Mouse (Mus musculus) forebrain, embryonic 12.5 days (tissue): ENCODE results near the gene Dxo. TPM values are rescaled to one million over a fixed set of nuclear protein-coding genes. Genes with fewer than 3 reads are reported as not detected.

Experiments
- ATAC-seq: fragments of 200-750 bp; cut with Nextera tagmentation; 2 replicates; pipeline ENCODE4 v1.8.0; 2017; ENCODE audit warnings: moderate TSS enrichment; ENCODE audit not compliant: low FRiP score
- H3K27ac ChIP-seq: fragments of 300-500 bp; sonication (generic); 2 replicates; pipeline ENCODE4 v1.5.1; 2016; ENCODE audit warnings: mild to moderate bottlenecking
- H3K27me3 ChIP-seq: fragments of 300-500 bp; sonication (generic); 2 replicates; pipeline ENCODE4 v1.6.1; 2016; ENCODE audit warnings: mild to moderate bottlenecking
- H3K36me3 ChIP-seq: fragments of 300-500 bp; sonication (generic); replicated peaks from 2 replicates; pipeline ENCODE4 v1.6.1; 2016; ENCODE audit warnings: mild to moderate bottlenecking
- H3K4me1 ChIP-seq: fragments of 300-500 bp; sonication (generic); 2 replicates; pipeline ENCODE4 v1.6.1; 2016
- H3K4me2 ChIP-seq: fragments of 300-500 bp; sonication (generic); 2 replicates; pipeline ENCODE4 v1.6.1; 2016; ENCODE audit warnings: mild to moderate bottlenecking, moderate library complexity
- H3K4me3 ChIP-seq: fragments of 300-500 bp; sonication (generic); replicated peaks from 2 replicates; pipeline ENCODE4 v1.5.1; 2016; ENCODE audit warnings: mild to moderate bottlenecking
- H3K9ac ChIP-seq: fragments of 300-500 bp; sonication (generic); 2 replicates; pipeline ENCODE4 v1.6.1; 2016; ENCODE audit warnings: mild to moderate bottlenecking
- H3K9me3 ChIP-seq: fragments of 300-500 bp; sonication (generic); 2 replicates; pipeline ENCODE4 v1.6.1; 2016
- WGBS: fragments of 180-500 bp; shearing (Covaris S2); methylation state at CpG from one replicate; pipeline ENCODE4 v1.1.7; 2016; 5-methylcytosine and 5-hydroxymethylcytosine counted together
- polyA plus RNA-seq: library from polyadenylated mRNA; unstranded; fragments of >200 nt; fragmentation: Nextera tagmentation; extraction: Ambion mirVana; gene quantifications from 2 replicates; pipeline ENCODE4 v1.2.1, GENCODE M21; 2016

Gene Dxo
- polyA plus RNA-seq, 1 experiment from 2014 or later: 77.6 TPM

- WGBS: 76% methylated on average over 8 of the region's 8 CpGs
- no peak within 1 kb of the TSS for H3K9ac ChIP-seq
- H3K4me2 ChIP-seq: no peak within 1 kb of the TSS
- H3K36me3 ChIP-seq: peaks cover 5% of the 10 kb centered on the region; the same call in 1 of the 2 replicates
- H3K9me3 ChIP-seq: no peaks in the 10 kb centered on the region
- no peak within 1 kb of the TSS for H3K4me3 ChIP-seq
- no peak within 1 kb of the TSS for H3K27ac ChIP-seq
- no peak for ATAC-seq
- peaks cover 3% of the 10 kb centered on the region; the same call in 1 of the 2 replicates for H3K4me1 ChIP-seq
- peaks cover 9% of the 10 kb centered on the region; the same call in 1 of the 2 replicates for H3K27me3 ChIP-seq
These were observed 25.7 kb downstream of the Dxo start, which contains the start of gene Cfb for GRCm38 (mm10) chr17:34862416-34863081. Gene Cfb (minus strand): TSS chr17:34862518.

GRCm38 (mm10) chr17:34865981-34866380, 29.2 kb downstream of the Dxo start:
- 71% methylated on average over 7 of the region's 7 CpGs for whole genome bisulfite sequencing
- H3K4me1 ChIP-seq: peaks cover 3% of the 10 kb centered on the region; the same call in 1 of the 2 replicates
- H3K27me3 ChIP-seq: peaks cover 9% of the 10 kb centered on the region; the same call in 1 of the 2 replicates
- no peak overlapping the region for H3K4me2 ChIP-seq
- no peak overlapping the region for H3K4me3 ChIP-seq
- no peak overlapping the region for H3K27ac ChIP-seq
- H3K36me3 ChIP-seq: no peaks in the 10 kb centered on the region
- no peak for ATAC-seq
- H3K9ac ChIP-seq: no peak overlapping the region
- no peaks in the 10 kb centered on the region for H3K9me3 ChIP-seq

GRCm38 (mm10) chr17:34874321-34874720, 37.5 kb downstream of the Dxo start:
- WGBS: 90% methylated on average over 6 of the region's 6 CpGs

GRCm38 (mm10) chr17:34879336-34879879, 42.6 kb downstream of the Dxo start, which contains the start of gene Zbtb12:
Gene Zbtb12 (plus strand): TSS chr17:34879483.
- ATAC-seq: no peak
- H3K4me3 ChIP-seq: no peak within 1 kb of the TSS
- H3K9ac ChIP-seq: no peak within 1 kb of the TSS
- no peak within 1 kb of the TSS for H3K4me2 ChIP-seq
- H3K36me3 ChIP-seq: no peaks in the 10 kb centered on the region
- 0 out of 2 replicates have a peak, but pooled peaks cover 6% of the 10 kb centered on the region for H3K4me1 ChIP-seq
- no peaks in the 10 kb centered on the region for H3K9me3 ChIP-seq
- 66% methylated on average over 11 of the region's 11 CpGs for WGBS
- H3K27ac ChIP-seq: no peak within 1 kb of the TSS
- H3K27me3 ChIP-seq: peaks cover 13% of the 10 kb centered on the region

More at GRCm38 (mm10) chr17:34874321-34874720, 37.5 kb downstream of the Dxo start:
- Histone ChIP-seq H3K9ac (no peak overlapping the region), H3K4me1 (no peaks in the 10 kb centered on the region), H3K27me3 (0 out of 2 replicates have a peak, but pooled peaks cover 3% of the 10 kb centered on the region), H3K36me3 (no peaks in the 10 kb centered on the region), H3K9me3 (no peaks in the 10 kb centered on the region), H3K4me2 (no peak overlapping the region), H3K27ac (no peak overlapping the region), H3K4me3 (no peak overlapping the region)
- no peak for ATAC-seq

GRCm38 (mm10) chr17:34881166-34881565, 44.3 kb downstream of the Dxo start:
- Histone ChIP-seq H3K27me3 (peaks cover 13% of the 10 kb centered on the region), H3K4me2 (no peak overlapping the region), H3K27ac (no peak overlapping the region), H3K36me3 (no peaks in the 10 kb centered on the region), H3K4me3 (no peak overlapping the region), H3K9ac (no peak overlapping the region), H3K4me1 (0 out of 2 replicates have a peak, but pooled peaks cover 6% of the 10 kb centered on the region), H3K9me3 (no peaks in the 10 kb centered on the region)
- ATAC-seq: no peak

GRCm38 (mm10) chr17:34881683-34882310, 45.0 kb downstream of the Dxo start, which contains the start of gene Gm20547:
Gene Gm20547 (minus strand): TSS chr17:34882042.
- H3K27me3 ChIP-seq: peaks cover 13% of the 10 kb centered on the region
- no peak within 1 kb of the TSS for H3K9ac ChIP-seq
- no peaks in the 10 kb centered on the region for H3K36me3 ChIP-seq
- H3K27ac ChIP-seq: no peak within 1 kb of the TSS
- H3K9me3 ChIP-seq: no peaks in the 10 kb centered on the region
- WGBS: 8% methylated on average over 15 of the region's 15 CpGs
- no peak within 1 kb of the TSS for H3K4me2 ChIP-seq
- ATAC-seq: no peak
- H3K4me1 ChIP-seq: 0 out of 2 replicates have a peak, but pooled peaks cover 6% of the 10 kb centered on the region
- H3K4me3 ChIP-seq: no peak within 1 kb of the TSS

- no peak overlapping the region for H3K4me2 ChIP-seq
- 70% methylated on average over 3 of the region's 3 CpGs for WGBS
- peaks cover 10% of the 10 kb centered on the region for H3K27me3 ChIP-seq
- H3K9me3 ChIP-seq: no peaks in the 10 kb centered on the region
- no peak overlapping the region for H3K9ac ChIP-seq
- no peak overlapping the region for H3K27ac ChIP-seq
- no peaks in the 10 kb centered on the region for H3K36me3 ChIP-seq
- no peak overlapping the region for H3K4me3 ChIP-seq
- H3K4me1 ChIP-seq: 0 out of 2 replicates have a peak, but pooled peaks cover 6% of the 10 kb centered on the region
- ATAC-seq: no peak
These were observed 46.5 kb downstream of the Dxo start for GRCm38 (mm10) chr17:34883332-34883731.

- Histone ChIP-seq H3K27me3 (peaks cover 10% of the 10 kb centered on the region), H3K4me1 (0 out of 2 replicates have a peak, but pooled peaks cover 6% of the 10 kb centered on the region), H3K4me3 (no peak overlapping the region), H3K9ac (no peak overlapping the region), H3K4me2 (no peak overlapping the region), H3K36me3 (no peaks in the 10 kb centered on the region), H3K27ac (no peak overlapping the region), H3K9me3 (no peaks in the 10 kb centered on the region)
- 87% methylated on average over 6 of the region's 6 CpGs for WGBS
- ATAC-seq: no peak
These were observed 47.9 kb downstream of the Dxo start for GRCm38 (mm10) chr17:34884704-34885103.

GRCm38 (mm10) chr17:34885615-34886014, 48.8 kb downstream of the Dxo start:
- peaks cover 10% of the 10 kb centered on the region for H3K27me3 ChIP-seq
- H3K4me1 ChIP-seq: 0 out of 2 replicates have a peak, but pooled peaks cover 6% of the 10 kb centered on the region
- no peak overlapping the region for H3K4me2 ChIP-seq
- ATAC-seq: no peak
- no peak overlapping the region for H3K4me3 ChIP-seq
- no peak overlapping the region for H3K9ac ChIP-seq
- H3K36me3 ChIP-seq: no peaks in the 10 kb centered on the region
- no peak overlapping the region for H3K27ac ChIP-seq
- no peaks in the 10 kb centered on the region for H3K9me3 ChIP-seq
- WGBS: 94% methylated on average over 3 of the region's 3 CpGs

- Histone ChIP-seq H3K4me1 (no peaks in the 10 kb centered on the region), H3K27ac (no peak overlapping the region), H3K9me3 (no peaks in the 10 kb centered on the region), H3K9ac (no peak overlapping the region), H3K27me3 (no peaks in the 10 kb centered on the region), H3K36me3 (no peaks in the 10 kb centered on the region), H3K4me2 (no peak overlapping the region), H3K4me3 (no peak overlapping the region)
- WGBS: 92% methylated on average over 5 of the region's 5 CpGs
- ATAC-seq: no peak
These were observed 51.1 kb downstream of the Dxo start for GRCm38 (mm10) chr17:34887942-34888341.
